Mouse (Mus musculus) left cerebral cortex, adult 2 months (tissue): ENCODE measurements around the gene Brd2. TPM values are rescaled to one million over a fixed set of nuclear protein-coding genes. Genes with fewer than 3 reads are reported as not detected.

Experiments
- DNase-seq, 2 experiments: peaks; one replicate each; pipeline ENCODE4 v3.0.0; 2021 to 2022; ENCODE audit warnings: low spot score in 2 of 2, mixed read lengths in 1 of 2; ENCODE audit errors: extremely low spot score in 1 of 2
- H3K27ac ChIP-seq: fragments of 200-600 bp; 2 replicates; pipeline ENCODE4 v1.8.1; 2022
- H3K4me3 ChIP-seq: fragments of 200-600 bp; 2 replicates; pipeline ENCODE4 v1.8.1; 2022
- CTCF ChIP-seq: fragments of 200-600 bp; IDR thresholded peaks from 2 replicates; pipeline ENCODE4 v1.8.1; 2022; ENCODE audit warnings: antibody characterized with exemption, mild to moderate bottlenecking, moderate library complexity
- intact Hi-C: fragments of 180-260 bp; cut with DNase I; formaldehyde crosslinking; loops from one replicate; pipeline ENCODE4 v1.15.1; 2025
- total RNA-seq, 2 experiments: library from RNA; stranded (reverse); gene quantifications; 2 replicates each; pipeline ENCODE4 v1.2.3; 2021

The Brd2 gene
- total RNA-seq, 2 experiments from 2014 or later, result 177 to 179 TPM

DNA sequence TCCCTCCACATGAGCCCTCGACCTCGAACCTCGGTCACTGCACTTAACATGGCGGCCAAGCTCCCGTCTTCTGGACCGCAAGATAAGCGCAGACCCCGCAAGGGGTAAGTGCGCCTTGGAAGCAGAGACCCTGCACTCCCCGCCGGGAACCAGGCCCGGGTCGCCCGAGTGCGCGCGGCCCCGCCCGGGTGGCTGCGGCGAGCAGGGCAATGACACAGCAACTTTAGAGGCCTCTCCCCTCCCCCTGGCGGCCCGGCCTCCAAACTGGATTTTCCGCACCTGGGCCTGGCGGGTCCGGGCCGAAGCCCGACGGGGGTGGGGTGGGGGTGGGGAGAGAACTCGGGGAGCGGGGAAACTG, 1.6 kb downstream of the Brd2 start:
- intact Hi-C loops, result loop anchor here (5.0 to 10.0 kb wide), 2 partner anchors 467 to 774 kb away; partner anchors contain the start of genes C2, Ehmt2 and Gpsm3
- peak; percentile 31 for TF ChIP-seq CTCF
- DNase-seq, result peak; percentile 74 to 78

GRCm38 (mm10) chr17:34120180-34120723, 2.2 kb downstream of the Brd2 start:
- no peak for TF ChIP-seq CTCF
- intact Hi-C loops, result loop anchor here (5.0 to 10.0 kb wide), 2 partner anchors 467 to 775 kb away; partner anchors contain the start of genes C2, Ehmt2 and Gpsm3
- DNase-seq, result peak; percentile 84 to 88
- Histone ChIP-seq H3K27ac (peak overlapping the region; percentile 100), H3K4me3 (peak overlapping the region; percentile 81)

More for the DNA sequence above, 1.6 kb downstream of the Brd2 start:
- Histone ChIP-seq H3K4me3 (peak overlapping the region; percentile 81), H3K27ac (peak overlapping the region; percentile 100)

DNA sequence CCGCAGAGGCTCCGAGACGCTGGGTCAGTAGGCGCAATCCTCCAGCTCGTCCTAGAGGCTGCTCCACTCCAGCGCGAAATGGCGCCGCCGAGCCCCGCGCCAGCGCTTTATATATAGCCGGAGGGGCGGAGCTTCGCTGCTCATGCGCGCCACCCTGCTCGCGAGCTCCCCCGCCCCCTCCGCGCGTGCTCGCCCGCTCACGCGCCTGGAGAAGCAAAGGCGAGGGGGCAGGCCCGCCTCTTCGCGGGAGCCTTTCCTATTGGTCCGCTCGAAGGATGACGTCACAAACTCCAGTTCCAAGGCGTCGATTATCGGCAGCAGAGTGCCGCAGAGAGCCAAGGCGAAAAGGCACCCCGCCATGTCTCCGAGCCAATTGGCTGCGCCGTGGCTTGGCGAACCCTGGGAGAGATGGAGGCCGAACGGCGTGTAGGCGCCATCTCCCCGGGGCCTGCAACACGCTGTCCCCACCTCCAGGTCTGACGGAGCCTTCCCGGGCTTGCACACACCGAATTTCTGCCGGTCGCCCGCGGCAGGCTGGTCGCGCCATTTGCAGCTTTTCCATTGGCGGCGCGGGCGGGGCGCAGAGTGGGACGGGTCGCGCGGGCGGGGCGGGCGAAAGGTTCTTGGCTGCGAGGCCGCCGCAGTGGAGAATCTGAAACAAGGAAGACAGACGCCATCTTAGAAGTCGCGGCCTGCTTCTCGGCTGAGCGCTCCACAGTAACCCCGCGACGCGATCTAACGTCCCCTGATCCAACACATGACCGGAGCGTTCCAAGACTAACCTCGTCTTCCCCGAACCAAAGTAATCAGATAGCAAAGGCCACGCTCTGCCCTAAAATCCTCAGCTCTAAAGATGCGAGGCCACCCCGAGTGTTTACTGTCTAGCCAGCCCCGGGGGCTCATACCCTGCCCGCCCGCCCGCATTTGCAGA, 2.9 kb downstream of the Brd2 start, which contains the start of gene H2-DMa:
TSS of gene H2-DMa (plus strand) at position 293 of the 931 bp plus-strand sequence.
- H3K27ac ChIP-seq, result peak within 1 kb of the TSS; percentile 100
- intact Hi-C loops, result loop anchor here (2.0 to 10.0 kb wide), 3 partner anchors 87 to 775 kb away; partner anchors contain the start of genes C2, Ehmt2 and Gpsm3
- TF ChIP-seq CTCF, result no peak; the same call in 1 of the 2 replicates

DNA sequence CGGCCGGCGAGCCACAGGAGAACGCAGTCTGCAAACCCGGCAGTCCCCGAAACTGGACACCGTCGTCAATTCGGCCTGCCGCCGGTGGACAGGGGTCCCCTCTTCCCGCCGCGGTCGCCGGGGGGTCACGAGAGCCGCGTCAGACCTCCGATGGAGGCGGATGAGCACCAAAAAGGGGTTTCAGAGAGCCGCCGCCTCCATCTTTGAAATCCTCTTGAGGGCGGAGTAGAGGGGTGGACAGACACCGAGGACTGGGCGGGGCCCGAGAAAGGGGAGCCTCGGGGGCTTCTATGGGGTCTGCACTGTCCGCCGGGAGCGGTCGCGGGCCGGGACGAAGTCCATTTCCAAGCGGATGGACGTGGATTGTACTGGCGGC, 3.6 kb downstream of the Brd2 start:
- TF ChIP-seq CTCF, result no peak
- intact Hi-C loops, result loop anchor here (2.0 kb wide), 1 partner anchor 86 kb away; no protein-coding TSS in a partner anchor
- Histone ChIP-seq H3K4me3 (peak overlapping the region; percentile 90), H3K27ac (peak overlapping the region; percentile 84)
- DNase-seq, result no peak

More for the DNA sequence above, 2.9 kb downstream of the Brd2 start, which contains the start of gene H2-DMa:
- peak; percentile 99 for DNase-seq
- H3K4me3 ChIP-seq, result peak within 1 kb of the TSS; percentile 90

DNA sequence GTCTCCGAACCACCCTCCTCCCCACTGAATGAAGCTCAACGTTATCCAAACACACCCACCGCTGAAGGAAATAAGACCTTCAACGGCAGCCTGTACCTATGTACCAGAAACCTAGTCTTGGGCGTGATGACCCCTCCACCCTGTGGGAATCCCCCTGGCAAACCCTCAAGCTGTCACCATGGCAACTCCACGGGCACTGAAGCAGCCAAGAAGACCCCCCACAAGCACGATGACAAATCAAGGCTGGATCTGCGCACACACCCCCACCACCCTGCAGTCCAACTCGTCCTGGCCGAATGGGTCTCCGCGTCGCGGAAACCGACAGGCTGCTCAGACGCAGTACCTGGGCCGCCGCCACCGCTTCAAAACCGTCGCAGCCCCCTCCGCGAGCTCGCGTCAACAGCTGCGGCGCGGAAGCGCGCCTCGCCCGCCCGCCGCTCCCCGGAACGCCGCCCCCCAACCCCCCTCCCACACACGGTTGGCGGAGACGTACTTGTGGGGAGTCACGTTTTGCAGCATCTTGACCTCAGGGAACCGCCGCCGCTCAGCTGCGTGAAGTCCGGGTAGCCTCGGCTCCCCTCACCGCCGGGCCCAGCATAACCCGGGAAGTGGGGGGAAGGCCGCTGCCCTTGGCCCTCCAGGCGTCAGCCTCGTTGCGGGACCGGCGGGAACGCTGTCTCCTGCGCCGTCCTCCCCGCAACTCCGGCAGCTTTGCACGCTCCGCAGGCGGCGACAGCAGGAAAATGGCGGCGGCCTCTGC, 4.1 kb downstream of the Brd2 start:
- H3K27ac ChIP-seq, result peak overlapping the region; percentile 84
- peak; percentile 54 to 59 for DNase-seq
- peak overlapping the region; percentile 90 for H3K4me3 ChIP-seq
- intact Hi-C loops, result loop anchor here (2.0 kb wide), 1 partner anchor 85 kb away; no protein-coding TSS in a partner anchor
- TF ChIP-seq CTCF, result no peak

DNA sequence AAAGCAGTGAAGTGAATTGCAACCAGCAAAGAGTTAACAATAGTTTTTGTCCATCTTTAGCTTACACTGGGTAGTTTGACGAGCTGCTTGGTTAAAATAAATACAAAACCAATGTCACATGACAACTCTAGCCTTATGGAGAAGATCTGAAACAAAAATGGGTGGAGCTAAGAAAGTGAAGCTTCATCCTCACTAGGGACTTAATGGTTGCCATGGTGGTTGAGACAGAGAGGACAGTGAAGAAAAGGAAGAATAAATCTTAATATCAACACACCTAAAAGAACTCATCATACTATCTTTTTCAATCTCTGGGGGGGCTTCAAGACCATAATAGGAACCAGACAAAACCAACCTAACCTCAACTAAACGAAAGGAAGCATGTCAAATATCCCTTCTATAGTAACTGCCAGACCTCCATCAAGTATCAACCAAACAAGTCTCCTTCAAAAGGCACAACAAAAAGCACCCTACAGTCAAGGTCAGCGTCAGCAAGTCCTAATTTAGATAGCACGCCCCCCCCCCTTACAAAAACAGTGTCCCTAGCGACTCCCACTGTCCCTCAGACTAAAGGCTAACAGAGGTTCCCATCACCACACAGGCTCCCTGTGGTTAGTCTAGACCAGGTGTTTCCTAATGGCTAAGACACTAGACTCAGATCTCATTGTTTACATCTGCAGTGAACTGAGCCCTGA, 4.9 kb downstream of the Brd2 start:
- TF ChIP-seq CTCF, result no peak
- Histone ChIP-seq H3K27ac (peak overlapping the region; percentile 84; the same call in 1 of the 2 replicates), H3K4me3 (peak overlapping the region; percentile 90)
- intact Hi-C loops, result loop anchor here (2.0 kb wide), 1 partner anchor 85 kb away; no protein-coding TSS in a partner anchor
- no peak for DNase-seq

- no peak for TF ChIP-seq CTCF
- no peak overlapping the region for H3K27ac ChIP-seq
- DNase-seq, result no peak
- intact Hi-C loops, result no loop called here
- peak overlapping the region; percentile 90 for H3K4me3 ChIP-seq
Measured at GRCm38 (mm10) chr17:34116736-34117370, 5.6 kb downstream of the Brd2 start.

DNA sequence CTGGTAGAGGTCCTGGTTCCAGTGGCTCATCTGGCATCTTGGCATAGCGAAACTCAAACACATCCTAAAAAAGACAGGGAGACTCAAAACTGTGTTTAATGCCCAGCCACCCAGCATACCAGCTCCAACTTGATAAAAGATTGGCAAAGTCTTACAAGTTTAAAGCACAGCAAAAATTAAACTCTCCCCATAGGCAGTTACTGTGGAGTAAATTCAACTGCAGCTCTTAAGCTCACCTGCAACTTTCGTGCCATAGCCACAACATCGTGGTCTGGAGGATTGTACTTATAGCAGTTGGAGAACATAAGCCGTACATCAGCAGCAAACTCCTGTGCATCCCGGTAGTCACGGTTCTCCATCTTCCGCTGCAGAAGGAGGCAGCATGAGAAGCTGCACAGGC, 8.3 kb downstream of the Brd2 start:
- no peak for TF ChIP-seq CTCF
- DNase-seq, result no peak
- H3K27ac ChIP-seq, result no peak overlapping the region
- no peak overlapping the region for H3K4me3 ChIP-seq
- intact Hi-C loops, result no loop called here

- no peak for DNase-seq
- TF ChIP-seq CTCF, result no peak
- intact Hi-C loops, result loop anchor here (2.0 kb wide), 1 partner anchor 74 kb away; no protein-coding TSS in a partner anchor
- H3K27ac ChIP-seq, result no peak overlapping the region
- H3K4me3 ChIP-seq, result no peak overlapping the region
Measured at GRCm38 (mm10) chr17:34110309-34110708, 12.1 kb downstream of the Brd2 start.

DNA sequence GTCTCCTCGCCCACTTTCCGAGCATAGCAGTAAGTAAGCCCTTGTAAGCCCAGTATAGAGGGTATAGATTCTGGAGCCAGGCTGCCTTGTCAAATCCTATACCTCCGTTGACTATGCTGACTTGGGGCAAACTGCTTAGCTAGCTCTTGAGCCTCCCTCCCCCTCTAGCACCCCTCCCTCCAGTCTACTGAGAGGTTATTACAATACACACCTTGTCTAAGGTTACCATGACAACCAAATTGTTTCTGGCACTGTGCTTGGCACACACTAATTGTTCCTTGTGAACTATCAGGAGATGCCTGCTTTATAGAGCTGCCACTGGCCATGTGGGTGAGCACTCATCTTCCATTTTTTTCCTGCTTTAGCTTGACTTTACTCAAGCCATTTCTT, 12.6 kb downstream of the Brd2 start:
- intact Hi-C loops, result loop anchor here (2.0 kb wide), 1 partner anchor 73 kb away; no protein-coding TSS in a partner anchor
- H3K27ac ChIP-seq, result no peak overlapping the region

More for the DNA sequence above, 12.6 kb downstream of the Brd2 start:
- TF ChIP-seq CTCF, result no peak
- H3K4me3 ChIP-seq, result no peak overlapping the region
- DNase-seq, result no peak
